Mouse (Mus musculus) MEL (cell line): ENCODE measurements around the gene Mmp21. TPM values are rescaled to one million over a fixed set of nuclear protein-coding genes. Genes with fewer than 3 reads are reported as not detected.

Experiments used
- DNase-seq: peaks from one replicate; pipeline ENCODE4 v3.0.0; 2011; ENCODE audit warnings: low read depth, low spot score
- H3K27ac ChIP-seq: 2 replicates; pipeline ENCODE4 v1.5.1; 2012; ENCODE audit warnings: low read depth, mild to moderate bottlenecking, control low read depth, low read length, moderate library complexity; ENCODE audit not compliant: control insufficient read depth
- H3K27me3 ChIP-seq, 2 experiments: fragments of 150-350 bp in 1 of 2; sonication (generic) in 1 of 2; 2 replicates each; pipeline ENCODE4 v1.6.1; 2012; ENCODE audit warnings: low read length in 2 of 2, mild to moderate bottlenecking in 2 of 2, improper control_type of control experiment in 1 of 2, moderate library complexity in 1 of 2; ENCODE audit not compliant: insufficient read depth in 2 of 2, control insufficient read depth in 1 of 2
- H3K36me3 ChIP-seq, 2 experiments: 2 replicates each; pipeline ENCODE4 v1.6.1; 2012 to 2014; ENCODE audit warnings: low read length in 2 of 2, improper control_type of control experiment in 1 of 2, inconsistent platforms in 1 of 2, mild to moderate bottlenecking in 1 of 2; ENCODE audit not compliant: insufficient read depth in 2 of 2, control insufficient read depth in 1 of 2
- H3K4me1 ChIP-seq, 2 experiments: fragments of 150-350 bp in 1 of 2; sonication (generic) in 1 of 2; 2 replicates each; pipeline ENCODE4 v1.6.1; 2012; ENCODE audit warnings: low read length in 2 of 2, improper control_type of control experiment in 1 of 2, mild to moderate bottlenecking in 1 of 2; ENCODE audit not compliant: insufficient read depth in 2 of 2, control insufficient read depth in 1 of 2
- H3K4me3 ChIP-seq, 2 experiments: fragments of 150-350 bp in 1 of 2; sonication (generic) in 1 of 2; 2 replicates each; pipeline ENCODE4 v1.5.1; 2012; ENCODE audit warnings: low read depth in 2 of 2, low read length in 2 of 2, mild to moderate bottlenecking in 2 of 2, moderate library complexity in 2 of 2, control low read depth in 1 of 2, improper control_type of control experiment in 1 of 2; ENCODE audit not compliant: control insufficient read depth in 1 of 2, insufficient read depth in 1 of 2
- H3K79me2 ChIP-seq: 2 replicates; pipeline ENCODE4 v1.6.1; 2012; ENCODE audit warnings: mild to moderate bottlenecking, low read length, moderate library complexity; ENCODE audit not compliant: control insufficient read depth, poor library complexity, insufficient read depth
- H3K9ac ChIP-seq: 2 replicates; pipeline ENCODE4 v1.6.1; 2012; ENCODE audit warnings: low read depth, mild to moderate bottlenecking, control low read depth, low read length, moderate library complexity; ENCODE audit not compliant: control insufficient read depth, poor library complexity, severe bottlenecking
- H3K9me3 ChIP-seq: fragments of 150-350 bp; sonication (generic); replicated peaks from 2 replicates; pipeline ENCODE4 v1.6.1; 2012; ENCODE audit warnings: mild to moderate bottlenecking, low read length, improper control_type of control experiment, moderate library complexity; ENCODE audit not compliant: insufficient read depth
- BHLHE40 ChIP-seq: IDR thresholded peaks from 2 replicates; pipeline ENCODE4 v1.6.1; 2012; ENCODE audit warnings: low read depth, mild to moderate bottlenecking, inconsistent platforms, low read length, improper control_type of control experiment, borderline replicate concordance
- CHD1 ChIP-seq: IDR thresholded peaks from 2 replicates; pipeline ENCODE4 v1.6.1; 2012; ENCODE audit warnings: low read depth, mild to moderate bottlenecking, inconsistent platforms, low read length, improper control_type of control experiment
- CTCF ChIP-seq, 3 experiments: IDR thresholded peaks in 2 of 3; conservative IDR thresholded peaks in 1 of 3; 2 replicates each; pipeline ENCODE4 v1.5.1; 2011 to 2012; ENCODE audit warnings: low read length in 3 of 3, low read depth in 2 of 3, mild to moderate bottlenecking in 2 of 3, improper control_type of control experiment in 1 of 3, inconsistent platforms in 1 of 3, mixed read lengths in 1 of 3, moderate library complexity in 1 of 3; ENCODE audit not compliant: control insufficient read depth in 1 of 3, insufficient read depth in 1 of 3, poor library complexity in 1 of 3, severe bottlenecking in 1 of 3
- E2F4 ChIP-seq: IDR thresholded peaks from 2 replicates; pipeline ENCODE4 v1.6.1; 2011; ENCODE audit warnings: low read depth, low read length, improper control_type of control experiment, borderline replicate concordance
- ELF1 ChIP-seq: IDR thresholded peaks from 2 replicates; pipeline ENCODE4 v1.6.1; 2014; ENCODE audit warnings: low read depth, mild to moderate bottlenecking, inconsistent platforms, low read length, improper control_type of control experiment, moderate library complexity
- EP300 ChIP-seq, 2 experiments: IDR thresholded peaks; 2 replicates each; pipeline ENCODE4 v1.6.1; 2011; ENCODE audit warnings: improper control_type of control experiment in 2 of 2, low read length in 2 of 2, low read depth in 1 of 2, mild to moderate bottlenecking in 1 of 2
- ETS1 ChIP-seq: IDR thresholded peaks from 2 replicates; pipeline ENCODE4 v1.6.1; 2012; ENCODE audit warnings: low read depth, mild to moderate bottlenecking, inconsistent platforms, low read length, improper control_type of control experiment, moderate library complexity
- GABPA ChIP-seq: IDR thresholded peaks from 2 replicates; pipeline ENCODE4 v1.6.1; 2012; ENCODE audit warnings: low read depth, mild to moderate bottlenecking, inconsistent platforms, low read length, improper control_type of control experiment, moderate library complexity
- GATA1 ChIP-seq: IDR thresholded peaks from 2 replicates; pipeline ENCODE4 v1.6.1; 2011; ENCODE audit warnings: low read depth, low read length, improper control_type of control experiment
- JUND ChIP-seq: IDR thresholded peaks from 2 replicates; pipeline ENCODE4 v1.6.1; 2011; ENCODE audit warnings: low read depth, mild to moderate bottlenecking, improper control_type of control experiment, low read length
- KAT2A ChIP-seq: conservative IDR thresholded peaks from 2 replicates; pipeline ENCODE4 v1.6.1; 2012; ENCODE audit warnings: low read depth, low read length, improper control_type of control experiment, inconsistent platforms
- MAFK ChIP-seq: IDR thresholded peaks from 2 replicates; pipeline ENCODE4 v1.6.1; 2011; ENCODE audit warnings: low read depth, mild to moderate bottlenecking, low read length, improper control_type of control experiment, borderline replicate concordance
- MAX ChIP-seq: IDR thresholded peaks from 2 replicates; pipeline ENCODE4 v1.6.1; 2011; ENCODE audit warnings: low read length, improper control_type of control experiment
- MAZ ChIP-seq: IDR thresholded peaks from 2 replicates; pipeline ENCODE4 v1.6.1; 2012; ENCODE audit warnings: low read depth, mild to moderate bottlenecking, inconsistent platforms, low read length, improper control_type of control experiment
- MEF2A ChIP-seq: IDR thresholded peaks from 2 replicates; pipeline ENCODE4 v1.6.1; 2014; ENCODE audit warnings: low read depth, mild to moderate bottlenecking, inconsistent platforms, low read length, improper control_type of control experiment; ENCODE audit not compliant: poor library complexity, insufficient replicate concordance, severe bottlenecking; ENCODE audit errors: extremely low read depth
- MXI1 ChIP-seq: IDR thresholded peaks from 2 replicates; pipeline ENCODE4 v1.6.1; 2011; ENCODE audit warnings: mild to moderate bottlenecking, low read depth, low read length, improper control_type of control experiment
- MYB ChIP-seq: IDR thresholded peaks from 2 replicates; pipeline ENCODE4 v1.6.1; 2011; ENCODE audit warnings: mild to moderate bottlenecking, low read depth, low read length, improper control_type of control experiment
- MYC ChIP-seq: IDR thresholded peaks from 2 replicates; pipeline ENCODE4 v1.6.1; 2011; ENCODE audit warnings: low read depth, mild to moderate bottlenecking, low read length, improper control_type of control experiment, moderate library complexity
- NELFE ChIP-seq: IDR thresholded peaks from 2 replicates; pipeline ENCODE4 v1.6.1; 2011; ENCODE audit warnings: low read depth, low read length, improper control_type of control experiment
- NRF1 ChIP-seq: IDR thresholded peaks from 2 replicates; pipeline ENCODE4 v1.6.1; 2014; ENCODE audit warnings: low read depth, mild to moderate bottlenecking, inconsistent platforms, low read length, improper control_type of control experiment, moderate library complexity; ENCODE audit not compliant: poor library complexity, insufficient read depth, severe bottlenecking
- POLR2A ChIP-seq, 2 experiments: IDR thresholded peaks; 2 replicates each; pipeline ENCODE4 v1.6.1; 2011 to 2012; ENCODE audit warnings: low read length in 2 of 2, mild to moderate bottlenecking in 2 of 2, control low read depth in 1 of 2, improper control_type of control experiment in 1 of 2, low read depth in 1 of 2, moderate library complexity in 1 of 2; ENCODE audit not compliant: control insufficient read depth in 1 of 2, insufficient read depth in 1 of 2, poor library complexity in 1 of 2
- POLR2AphosphoS2 ChIP-seq: IDR thresholded peaks from 2 replicates; pipeline ENCODE4 v1.6.1; 2011; ENCODE audit warnings: low read length, improper control_type of control experiment
- POLR2AphosphoS5 ChIP-seq: IDR thresholded peaks from 2 replicates; pipeline ENCODE4 v1.6.1; 2012; ENCODE audit warnings: low read depth, borderline replicate concordance, mild to moderate bottlenecking, inconsistent platforms, low read length, moderate library complexity, mixed read lengths
- RAD21 ChIP-seq: IDR thresholded peaks from 2 replicates; pipeline ENCODE4 v1.6.1; 2011; ENCODE audit warnings: mild to moderate bottlenecking, low read depth, low read length, improper control_type of control experiment
- SIN3A ChIP-seq: IDR thresholded peaks from 2 replicates; pipeline ENCODE4 v1.6.1; 2012; ENCODE audit warnings: low read length, improper control_type of control experiment, inconsistent platforms
- SMC3 ChIP-seq: IDR thresholded peaks from 2 replicates; pipeline ENCODE4 v1.6.1; 2011; ENCODE audit warnings: low read depth, low read length, improper control_type of control experiment
- TAL1 ChIP-seq: IDR thresholded peaks from 2 replicates; pipeline ENCODE4 v1.6.1; 2012; ENCODE audit warnings: mild to moderate bottlenecking, inconsistent platforms, low read length, moderate library complexity, mixed read lengths
- TBP ChIP-seq: IDR thresholded peaks from 2 replicates; pipeline ENCODE4 v1.8.0; 2011; ENCODE audit warnings: low read depth, low read length, improper control_type of control experiment
- TCF12 ChIP-seq: IDR thresholded peaks from 2 replicates; pipeline ENCODE4 v1.6.1; 2014; ENCODE audit warnings: low read depth, mild to moderate bottlenecking, inconsistent platforms, low read length, improper control_type of control experiment, moderate library complexity
- UBTF ChIP-seq: IDR thresholded peaks from 2 replicates; pipeline ENCODE4 v1.6.1; 2012; ENCODE audit warnings: low read depth, mild to moderate bottlenecking, inconsistent platforms, low read length, improper control_type of control experiment, moderate library complexity, borderline replicate concordance; ENCODE audit not compliant: insufficient read depth
- USF1 ChIP-seq: IDR thresholded peaks from 2 replicates; pipeline ENCODE4 v1.6.1; 2014; ENCODE audit warnings: low read depth, mild to moderate bottlenecking, inconsistent platforms, low read length, improper control_type of control experiment, moderate library complexity
- USF2 ChIP-seq, 2 experiments: IDR thresholded peaks; 2 replicates each; pipeline ENCODE4 v1.6.1; 2011 to 2012; ENCODE audit warnings: improper control_type of control experiment in 2 of 2, low read length in 2 of 2, borderline replicate concordance in 1 of 2, inconsistent platforms in 1 of 2, low read depth in 1 of 2, mild to moderate bottlenecking in 1 of 2; ENCODE audit not compliant: insufficient read depth in 1 of 2
- ZC3H11A ChIP-seq: IDR thresholded peaks from 2 replicates; pipeline ENCODE4 v1.6.1; 2012; ENCODE audit warnings: low read depth, mild to moderate bottlenecking, inconsistent platforms, low read length, improper control_type of control experiment
- ZKSCAN1 ChIP-seq: IDR thresholded peaks from 2 replicates; pipeline ENCODE4 v1.6.1; 2012; ENCODE audit warnings: low read depth, mild to moderate bottlenecking, inconsistent platforms, low read length, improper control_type of control experiment, moderate library complexity
- ZMIZ1 ChIP-seq: IDR thresholded peaks from 2 replicates; pipeline ENCODE4 v1.6.1; 2012; ENCODE audit warnings: low read depth, mild to moderate bottlenecking, inconsistent platforms, low read length, improper control_type of control experiment, moderate library complexity
- ZNF384 ChIP-seq: IDR thresholded peaks from 2 replicates; pipeline ENCODE4 v1.6.1; 2012; ENCODE audit warnings: low read depth, mild to moderate bottlenecking, inconsistent platforms, low read length, improper control_type of control experiment
- polyA plus RNA-seq, 2 experiments: library from polyadenylated mRNA; stranded (reverse) in 1 of 2; unstranded in 1 of 2; fragments of >175 nt in 1 of 2; fragments of >200 nt in 1 of 2; gene quantifications; 2 replicates each; pipeline versions ENCODE4 v1.2.1 to v1.2.4; 2012; ENCODE audit warnings: low replicate concordance in 2 of 2, low read depth in 1 of 2; ENCODE audit not compliant: insufficient read length in 2 of 2, insufficient read depth in 1 of 2, missing spikeins in 1 of 2
- total RNA-seq: library from RNA; depleted of rRNA; stranded (reverse); fragments of 300-350 nt; gene quantifications from 2 replicates; pipeline ENCODE4 v1.2.3, GENCODE M21; 2012

Mmp21 gene
- total and polyA plus RNA-seq, 3 experiments, result not detected

DNA sequence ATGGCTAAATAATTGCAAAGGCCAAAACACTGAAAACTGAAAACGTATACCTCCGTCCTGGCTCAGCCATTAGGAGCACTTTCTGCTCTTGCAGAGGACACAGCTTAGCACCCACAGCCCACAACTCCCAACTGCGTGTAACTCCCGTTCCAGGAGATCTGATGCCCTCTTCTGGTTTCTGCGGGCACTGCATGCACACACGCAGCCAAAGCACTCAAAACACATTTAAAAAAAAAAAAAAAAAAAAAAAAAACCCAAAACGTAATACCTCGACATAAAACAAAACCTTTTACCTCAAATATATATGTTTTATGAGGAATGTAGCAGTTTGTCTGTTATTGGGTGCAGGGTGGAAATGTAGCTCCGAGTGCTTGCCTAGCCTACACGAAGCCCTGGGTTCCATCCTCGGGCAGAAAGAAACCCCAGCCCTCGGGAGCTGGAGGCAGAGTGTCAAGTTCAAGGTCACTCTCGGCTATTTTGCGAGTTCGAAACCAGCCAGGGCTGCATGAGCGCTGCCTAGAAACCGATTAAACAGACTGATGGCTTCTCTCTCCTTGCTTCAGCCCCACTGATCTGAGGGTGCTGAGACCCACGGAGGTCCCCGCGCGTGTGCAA lies 43.0 kb downstream of the Mmp21 start:
- Histone ChIP-seq H3K4me1 (peaks cover 0 to 9% of the 10 kb centered on the region in 2 experiments; a peak in 1 of 4 replicates), H3K9me3 (no peaks in the 10 kb centered on the region), H3K79me2 (peaks cover 16% of the 10 kb centered on the region), H3K27me3 (no peaks in the 10 kb centered on the region), H3K27ac (peak overlapping the region; percentile 55), H3K36me3 (peaks cover 6 to 10% of the 10 kb centered on the region in 2 experiments), H3K9ac (peak overlapping the region; percentile 80), H3K4me3 (peak overlapping the region; percentile 57 to 71)
- peak; percentile 92 for DNase-seq
- TF ChIP-seq ZKSCAN1 (no peak), MYB (no peak), MAZ (no peak), MAFK (no peak), TAL1 (no peak), USF2 (IDR thresholded peaks at IDR 0.05; ENCODE audit: borderline replicate concordance in 1 of 2, insufficient read depth in 1 of 2, low read depth in 1 of 2, low read length in 2 of 2) (no peak), MAX (peak; percentile 57; the same call in 1 of the 2 replicates), JUND (no peak), KAT2A (no peak), ZNF384 (peak; percentile 97), TCF12 (no peak), MXI1 (no peak; the same call in 1 of the 2 replicates), POLR2A (IDR thresholded peaks at IDR 0.05; ENCODE audit: control insufficient read depth in 1 of 2, insufficient read depth in 1 of 2, low read depth in 1 of 2, low read length in 2 of 2, poor library complexity in 1 of 2) (0 out of 4 replicates have a peak, but pooled peaks of 1 of the 2 experiments have one; percentile 6), NELFE (no peak; the same call in 1 of the 2 replicates), MYC (no peak), CTCF (IDR thresholded peaks at IDR 0.05 in 2 of 3, conservative IDR thresholded peaks at IDR 0.05 in 1 of 3; ENCODE audit: control insufficient read depth in 1 of 3, insufficient read depth in 1 of 3, low read depth in 2 of 3, low read length in 3 of 3, poor library complexity in 1 of 3, severe bottlenecking in 1 of 3) (peak; percentile 73 to 82 (median 79)), ZC3H11A (peak; percentile 64), UBTF (no peak), SIN3A (no peak), USF1 (no peak), NRF1 (no peak), E2F4 (no peak), ZMIZ1 (0 out of 2 replicates have a peak, but pooled peaks have one; percentile 6), MEF2A (no peak), BHLHE40 (no peak), ELF1 (no peak), POLR2AphosphoS2 (no peak), TBP (no peak), ETS1 (no peak), POLR2AphosphoS5 (no peak), SMC3 (peak; percentile 57), CHD1 (0 out of 2 replicates have a peak, but pooled peaks have one; percentile 68), EP300 (IDR thresholded peaks at IDR 0.05; ENCODE audit: low read depth in 1 of 2, low read length in 2 of 2) (peak in 1 of 2 experiments; percentile 3; a peak in 1 of 4 replicates), GABPA (no peak), GATA1 (no peak), RAD21 (peak; percentile 80)
